Mouse (Mus musculus) thymus, adult 2 months (tissue): ENCODE data around the gene Gm5114.
"Not testable (repeated sequence)": the region's sequence is repeated elsewhere in the genome, so short reads cannot be mapped to it uniquely, and the experiment has no call there.

Experiments used
- CTCF ChIP-seq: fragments of 200-500 bp; IDR thresholded peaks from 2 replicates; pipeline ENCODE4 v1.5.1; 2012; ENCODE audit warnings: mild to moderate bottlenecking, control low read depth, low read length, moderate library complexity, borderline replicate concordance; ENCODE audit not compliant: control insufficient read depth, poor library complexity, insufficient read depth; ENCODE audit errors: extremely low read depth
- POLR2A ChIP-seq: fragments of 200-500 bp; IDR thresholded peaks from 2 replicates; pipeline ENCODE4 v1.6.1; 2012; ENCODE audit warnings: mild to moderate bottlenecking, low read length, control low read depth, moderate library complexity; ENCODE audit not compliant: control insufficient read depth, poor library complexity, insufficient read depth; ENCODE audit errors: extremely low read depth

- TF ChIP-seq CTCF, POLR2A: not testable (repeated sequence)
Observed at GRCm38 (mm10) chr7:39413060-39413459, at the start of gene Gm5114.
